Mouse (Mus musculus): ENCODE data around the gene Hyal3. TPM values are rescaled to one million over a fixed set of nuclear protein-coding genes. Genes with fewer than 3 reads are reported as not detected.

Gene Hyal3
- polyA plus RNA-seq, 1 experiment from 2014 or later = 0.33 TPM

DNA sequence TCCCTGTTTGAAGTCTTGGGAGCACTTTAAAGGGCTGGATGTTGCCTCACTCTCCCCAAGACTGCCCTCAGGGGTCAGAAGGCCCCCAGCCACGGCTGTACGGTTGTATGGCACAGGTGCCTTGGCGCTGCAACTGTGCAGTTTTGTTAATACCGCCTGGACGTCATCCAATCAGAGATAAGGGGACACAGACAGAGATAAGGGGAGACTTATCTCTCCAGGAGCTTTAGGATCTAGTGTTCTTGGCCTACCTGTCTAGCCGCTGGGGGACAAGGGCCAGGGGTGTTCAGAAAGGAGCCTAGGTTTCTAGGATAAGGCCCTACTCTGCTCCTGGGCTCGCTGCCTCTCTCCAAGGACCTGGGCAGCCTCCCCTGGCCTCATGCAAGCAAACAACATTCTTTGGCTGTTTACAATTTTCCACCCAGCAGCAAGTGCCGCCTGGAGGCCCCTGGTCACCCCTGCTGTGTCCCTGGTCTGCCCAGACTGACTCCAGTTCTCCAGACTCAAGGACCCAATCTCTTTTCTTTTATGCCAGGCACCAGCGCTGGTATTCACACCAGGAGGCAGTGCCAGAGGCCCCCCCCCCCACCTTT is 27.1 kb downstream of the Hyal3 start:
- H3K4me1 ChIP-seq (ENCODE audit: control insufficient read depth, insufficient read depth, low read length) = peaks cover 65% of the 10 kb centered on the region
- no peak for ATAC-seq (replicated peaks; ENCODE audit: insufficient number of reproducible peaks, low FRiP score, low TSS enrichment)
- peaks cover 15% of the 10 kb centered on the region; the same call in 1 of the 2 replicates for H3K27me3 ChIP-seq (ENCODE audit: control insufficient read depth, insufficient read depth, low read length)
- no peak overlapping the region for H3K4me3 ChIP-seq (ENCODE audit: low read depth, low read length)
- H3K36me3 ChIP-seq (ENCODE audit: control insufficient read depth, insufficient read depth, low read length) = no peaks in the 10 kb centered on the region
- peak overlapping the region; percentile 23; the same call in 1 of the 2 replicates for H3K9ac ChIP-seq (ENCODE audit: low read depth, low read length)
- no peak overlapping the region for H3K27ac ChIP-seq (ENCODE audit: low read depth, low read length)
- WGBS (ENCODE audit: insufficient replicate concordance) = 36% methylated on average over 9 of the region's 9 CpGs
- H3K9me3 ChIP-seq (replicated peaks; ENCODE audit: control insufficient read depth, low read length) = no peaks in the 10 kb centered on the region
- H3K4me2 ChIP-seq = peak overlapping the region; percentile 52

DNA sequence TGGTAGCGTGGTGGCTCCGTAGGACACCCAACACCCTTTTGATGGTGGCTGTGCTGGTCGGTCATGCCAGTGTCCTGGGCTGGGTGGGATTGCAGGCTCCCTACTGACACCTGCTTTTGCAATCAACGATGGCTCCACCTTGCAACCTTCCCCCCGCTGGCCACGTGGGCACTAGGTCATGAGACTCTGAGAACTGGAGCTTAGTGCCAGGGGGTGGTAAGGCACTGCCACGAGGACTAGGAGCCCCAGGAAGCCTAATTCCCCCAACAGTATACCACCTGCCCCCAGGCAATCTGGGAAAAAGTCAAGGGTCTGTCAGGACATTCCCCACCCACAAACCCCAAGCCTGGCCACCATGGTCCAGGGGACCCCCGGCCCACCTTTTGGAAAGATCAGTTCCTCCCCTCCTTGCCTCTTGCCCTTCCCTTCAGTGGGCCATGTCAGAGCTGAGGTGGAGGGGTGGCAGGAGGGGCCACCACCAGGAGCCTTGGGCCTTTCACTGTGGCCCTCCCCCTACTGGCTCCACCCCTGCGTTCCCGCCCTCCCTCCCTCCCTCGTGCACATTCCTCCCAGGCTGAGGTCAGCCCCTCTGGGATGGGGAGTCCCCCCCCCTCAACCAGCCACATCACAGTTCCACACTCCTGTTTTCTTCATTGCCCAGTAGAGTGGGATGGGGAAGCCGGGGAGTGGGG is 28.3 kb downstream of the Hyal3 start, which contains the start of gene Sema3b:
TSS of gene Sema3b (minus strand) at position 489 of the 692 bp plus-strand sequence.
- Histone ChIP-seq H3K36me3 (ENCODE audit: control insufficient read depth, insufficient read depth, low read length) (no peaks in the 10 kb centered on the region), H3K4me2 (peak within 1 kb of the TSS; percentile 39), H3K9me3 (replicated peaks; ENCODE audit: control insufficient read depth, low read length) (no peaks in the 10 kb centered on the region), H3K27ac (ENCODE audit: low read depth, low read length) (0 out of 2 replicates have a peak within 1 kb of the TSS, but pooled peaks have one; percentile 35), H3K9ac (ENCODE audit: low read depth, low read length) (peak within 1 kb of the TSS; percentile 34; the same call in 1 of the 2 replicates), H3K4me3 (ENCODE audit: low read depth, low read length) (no peak within 1 kb of the TSS), H3K27me3 (ENCODE audit: control insufficient read depth, insufficient read depth, low read length) (peaks cover 14% of the 10 kb centered on the region; the same call in 1 of the 2 replicates), H3K4me1 (ENCODE audit: control insufficient read depth, insufficient read depth, low read length) (peaks cover 69% of the 10 kb centered on the region)
- no peak for ATAC-seq (replicated peaks; ENCODE audit: insufficient number of reproducible peaks, low FRiP score, low TSS enrichment)
- WGBS (ENCODE audit: insufficient replicate concordance) = 43% methylated on average over 12 of the region's 12 CpGs

DNA sequence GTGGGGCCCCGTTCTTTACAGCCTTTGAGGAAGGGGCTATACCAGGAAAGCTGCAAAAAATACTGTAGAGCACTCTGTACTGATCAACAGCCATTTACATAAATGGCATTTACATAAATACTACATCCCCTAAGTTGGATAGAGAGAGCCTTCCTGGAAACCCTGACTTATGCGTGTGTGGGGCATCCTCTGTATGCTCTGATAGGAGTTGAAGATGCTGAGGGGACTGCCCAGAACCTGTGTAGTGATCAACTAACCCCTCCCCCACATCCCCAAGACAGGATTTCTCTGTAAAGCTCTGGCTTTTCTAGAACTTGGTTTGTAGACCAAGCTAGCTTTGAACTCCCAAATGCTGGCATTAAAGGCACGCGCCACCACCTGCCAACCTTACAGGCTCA is 28.8 kb downstream of the Hyal3 start:
- Histone ChIP-seq H3K4me3 (ENCODE audit: low read depth, low read length) (no peak overlapping the region), H3K4me2 (no peak overlapping the region), H3K4me1 (ENCODE audit: control insufficient read depth, insufficient read depth, low read length) (peaks cover 63% of the 10 kb centered on the region), H3K27ac (ENCODE audit: low read depth, low read length) (no peak overlapping the region), H3K9ac (ENCODE audit: low read depth, low read length) (peak overlapping the region; percentile 16; the same call in 1 of the 2 replicates), H3K9me3 (replicated peaks; ENCODE audit: control insufficient read depth, low read length) (no peaks in the 10 kb centered on the region), H3K27me3 (ENCODE audit: control insufficient read depth, insufficient read depth, low read length) (peaks cover 8% of the 10 kb centered on the region; the same call in 1 of the 2 replicates), H3K36me3 (ENCODE audit: control insufficient read depth, insufficient read depth, low read length) (peaks cover 3% of the 10 kb centered on the region; the same call in 1 of the 2 replicates)
- 62% methylated on average over 4 of the region's 4 CpGs for WGBS (ENCODE audit: insufficient replicate concordance)
- ATAC-seq (replicated peaks; ENCODE audit: insufficient number of reproducible peaks, low FRiP score, low TSS enrichment) = no peak

DNA sequence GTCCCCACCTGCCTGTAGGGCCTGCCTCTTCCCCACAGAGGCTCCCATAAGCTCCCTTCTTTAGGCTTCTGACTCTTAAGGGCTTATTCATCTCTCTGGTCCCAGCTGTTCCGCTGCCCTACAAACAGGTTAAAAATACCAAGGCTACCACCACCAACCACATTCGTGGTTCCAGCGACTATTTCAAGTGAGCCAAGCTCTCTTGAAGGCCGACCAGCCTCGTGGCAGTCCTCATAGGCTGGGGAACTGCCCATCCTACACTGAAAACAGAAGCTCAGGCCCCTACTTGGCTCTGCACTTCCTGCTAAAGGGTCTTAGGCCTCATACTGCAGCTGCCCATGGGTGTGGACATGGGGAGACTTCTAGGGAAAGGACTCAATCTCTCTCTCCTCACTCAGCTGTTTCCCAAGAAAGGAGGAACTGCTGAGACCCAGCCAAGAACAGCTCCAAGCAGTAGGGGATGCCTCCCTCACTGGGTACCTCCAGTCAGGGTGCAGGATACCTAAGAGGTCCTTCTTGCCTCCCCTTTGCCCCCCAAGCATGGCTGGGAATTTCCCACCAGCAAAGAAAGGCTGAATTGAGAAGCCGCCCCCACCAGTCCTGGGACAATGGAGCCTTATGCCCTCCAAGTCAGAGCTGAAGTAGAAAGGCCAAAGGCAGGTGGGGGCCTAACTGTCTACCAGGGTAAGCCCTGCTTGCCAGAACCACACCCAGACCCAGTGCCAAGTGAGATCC is 31.0 kb downstream of the Hyal3 start:
- H3K4me3 ChIP-seq (ENCODE audit: low read depth, low read length) = no peak overlapping the region
- WGBS (ENCODE audit: insufficient replicate concordance) = 62% methylated on average over 6 of the region's 6 CpGs
- H3K27ac ChIP-seq (ENCODE audit: low read depth, low read length) = peak overlapping the region; percentile 93
- H3K4me1 ChIP-seq (ENCODE audit: control insufficient read depth, insufficient read depth, low read length) = peaks cover 51% of the 10 kb centered on the region
- H3K36me3 ChIP-seq (ENCODE audit: control insufficient read depth, insufficient read depth, low read length) = peaks cover 20% of the 10 kb centered on the region
- ATAC-seq (replicated peaks; ENCODE audit: insufficient number of reproducible peaks, low FRiP score, low TSS enrichment) = no peak
- H3K27me3 ChIP-seq (ENCODE audit: control insufficient read depth, insufficient read depth, low read length) = 0 out of 2 replicates have a peak, but pooled peaks cover 2% of the 10 kb centered on the region
- peak overlapping the region; percentile 75 for H3K9ac ChIP-seq (ENCODE audit: low read depth, low read length)
- H3K4me2 ChIP-seq = peak overlapping the region; percentile 77
- no peaks in the 10 kb centered on the region for H3K9me3 ChIP-seq (replicated peaks; ENCODE audit: control insufficient read depth, low read length)

DNA sequence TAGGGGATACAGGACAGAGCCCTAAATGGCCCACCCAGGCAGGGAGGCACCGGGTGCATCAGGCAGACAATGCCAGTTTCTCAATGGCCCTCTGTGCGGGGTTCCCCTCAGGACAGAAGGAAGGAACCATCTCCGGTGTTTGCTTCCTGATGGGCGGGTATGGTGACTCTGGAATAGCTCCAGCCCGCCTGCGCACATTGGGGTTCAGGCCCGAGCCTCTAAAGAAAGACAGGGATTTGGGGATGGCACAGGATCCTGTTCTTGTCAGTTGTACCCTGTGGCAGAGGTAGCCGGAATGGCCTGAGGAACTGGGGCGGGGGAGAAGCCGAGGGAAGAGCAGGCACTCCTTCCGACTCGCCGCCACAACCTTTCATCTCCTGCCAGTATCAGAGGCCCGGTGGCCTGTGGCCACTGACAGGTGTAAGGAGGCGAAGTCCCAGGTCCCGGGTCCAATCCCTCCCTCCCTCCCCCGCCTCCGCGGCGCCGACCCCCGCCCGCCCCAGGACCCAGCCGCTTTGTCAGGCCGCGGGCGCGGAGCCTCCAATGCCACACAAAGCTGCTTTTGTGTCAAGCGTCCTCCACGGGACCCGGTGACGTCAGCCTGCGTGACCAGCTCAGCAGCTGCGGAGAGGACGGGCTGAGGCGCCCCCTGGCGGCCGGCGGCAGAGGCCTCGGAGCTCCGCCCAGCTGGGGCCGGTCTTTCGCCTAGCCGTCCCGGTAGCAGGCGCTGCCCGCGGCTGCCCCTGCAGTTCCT is 31.8 kb downstream of the Hyal3 start:
- H3K4me1 ChIP-seq (ENCODE audit: control insufficient read depth, insufficient read depth, low read length) = peaks cover 43% of the 10 kb centered on the region
- H3K4me3 ChIP-seq (ENCODE audit: low read depth, low read length) = peak overlapping the region; percentile 41
- H3K27me3 ChIP-seq (ENCODE audit: control insufficient read depth, insufficient read depth, low read length) = 0 out of 2 replicates have a peak, but pooled peaks cover 2% of the 10 kb centered on the region
- ATAC-seq (replicated peaks; ENCODE audit: insufficient number of reproducible peaks, low FRiP score, low TSS enrichment) = peak; percentile 88
- H3K27ac ChIP-seq (ENCODE audit: low read depth, low read length) = peak overlapping the region; percentile 93
- no peaks in the 10 kb centered on the region for H3K9me3 ChIP-seq (replicated peaks; ENCODE audit: control insufficient read depth, low read length)
- H3K36me3 ChIP-seq (ENCODE audit: control insufficient read depth, insufficient read depth, low read length) = peaks cover 20% of the 10 kb centered on the region
- peak overlapping the region; percentile 75 for H3K9ac ChIP-seq (ENCODE audit: low read depth, low read length)
- 9% methylated on average over 41 of the region's 48 CpGs for WGBS (ENCODE audit: insufficient replicate concordance)
- peak overlapping the region; percentile 77 for H3K4me2 ChIP-seq

DNA sequence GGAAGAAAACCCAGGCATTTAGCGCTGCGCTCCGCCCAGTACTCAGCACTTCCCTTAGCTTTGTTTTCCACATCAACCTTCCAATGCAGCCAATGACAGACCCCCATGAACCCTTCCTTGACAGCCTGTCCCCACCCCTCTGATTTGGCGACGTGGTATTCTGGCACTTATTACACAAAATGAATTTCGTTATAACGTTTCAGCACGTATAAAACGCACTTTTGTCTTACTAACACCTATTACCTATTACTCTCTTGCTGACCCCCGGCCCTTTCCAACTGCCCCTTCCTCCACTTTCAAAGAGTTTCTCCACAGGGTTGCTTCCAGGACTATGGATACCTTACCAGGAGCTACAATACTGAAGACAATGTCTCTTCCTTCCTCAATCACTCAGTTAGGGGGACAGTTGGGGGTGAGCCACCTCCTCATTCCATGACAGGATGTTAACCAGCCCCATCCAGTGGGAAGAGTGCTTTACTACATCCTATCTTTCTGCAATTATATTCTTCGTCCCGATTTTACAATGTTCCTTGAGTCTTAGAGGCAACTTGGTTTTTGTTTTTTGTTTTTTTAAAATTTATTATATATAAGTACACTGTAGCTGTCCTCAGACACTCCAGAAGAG is 32.4 kb downstream of the Hyal3 start:
- H3K36me3 ChIP-seq (ENCODE audit: control insufficient read depth, insufficient read depth, low read length) = peaks cover 24% of the 10 kb centered on the region
- H3K4me1 ChIP-seq (ENCODE audit: control insufficient read depth, insufficient read depth, low read length) = peaks cover 41% of the 10 kb centered on the region
- WGBS (ENCODE audit: insufficient replicate concordance) = 12% methylated on average over 12 of the region's 12 CpGs
- H3K4me3 ChIP-seq (ENCODE audit: low read depth, low read length) = peak overlapping the region; percentile 41
- H3K27ac ChIP-seq (ENCODE audit: low read depth, low read length) = peak overlapping the region; percentile 64
- H3K9ac ChIP-seq (ENCODE audit: low read depth, low read length) = peak overlapping the region; percentile 75; the same call in 1 of the 2 replicates
- H3K27me3 ChIP-seq (ENCODE audit: control insufficient read depth, insufficient read depth, low read length) = 0 out of 2 replicates have a peak, but pooled peaks cover 2% of the 10 kb centered on the region
- no peak for ATAC-seq (replicated peaks; ENCODE audit: insufficient number of reproducible peaks, low FRiP score, low TSS enrichment)
- peak overlapping the region; percentile 77 for H3K4me2 ChIP-seq
- H3K9me3 ChIP-seq (replicated peaks; ENCODE audit: control insufficient read depth, low read length) = no peaks in the 10 kb centered on the region

DNA sequence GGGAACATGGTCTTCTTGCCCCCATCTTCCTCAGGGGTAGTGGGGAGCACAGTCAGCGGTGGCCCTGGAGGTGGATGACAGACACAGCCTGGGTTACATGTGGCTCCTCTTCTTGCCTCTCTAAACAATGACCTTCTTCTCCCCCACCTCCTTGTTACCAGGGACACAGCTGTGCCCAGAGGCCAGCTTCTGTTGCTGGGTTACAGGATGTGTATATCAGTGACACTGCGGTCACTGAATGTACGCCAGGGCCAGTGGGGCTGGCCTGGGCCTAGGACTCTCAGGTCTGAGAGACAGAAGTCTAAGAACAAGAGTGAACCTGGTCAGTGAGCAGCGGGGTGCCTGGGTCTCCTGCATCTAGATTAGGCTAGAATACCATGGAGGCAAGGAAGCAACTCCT is 34.4 kb downstream of the Hyal3 start:
- no peaks in the 10 kb centered on the region for H3K9me3 ChIP-seq (replicated peaks; ENCODE audit: control insufficient read depth, low read length)
- no peak overlapping the region for H3K4me3 ChIP-seq (ENCODE audit: low read depth, low read length)
- WGBS (ENCODE audit: insufficient replicate concordance) = 80% methylated on average over 4 of the region's 4 CpGs
- H3K36me3 ChIP-seq (ENCODE audit: control insufficient read depth, insufficient read depth, low read length) = peaks cover 24% of the 10 kb centered on the region
- peaks cover 45% of the 10 kb centered on the region for H3K4me1 ChIP-seq (ENCODE audit: control insufficient read depth, insufficient read depth, low read length)
- no peaks in the 10 kb centered on the region for H3K27me3 ChIP-seq (ENCODE audit: control insufficient read depth, insufficient read depth, low read length)
- no peak for ATAC-seq (replicated peaks; ENCODE audit: insufficient number of reproducible peaks, low FRiP score, low TSS enrichment)
- no peak overlapping the region for H3K9ac ChIP-seq (ENCODE audit: low read depth, low read length)
- H3K27ac ChIP-seq (ENCODE audit: low read depth, low read length) = 0 out of 2 replicates have a peak overlapping the region, but pooled peaks have one; percentile 7
- H3K4me2 ChIP-seq = no peak overlapping the region

Data from heart, embryonic 11.5 days (tissue).